14 mouse cellular contexts compared by ENCODE assay signal in genomic region chr11:59222306-59222705, GRCm38 (mm10).
"Had no signal": no experiment of that assay in that cellular context is flagged by ENCODE, and none has a peak within 500 bp of the region (broad histone marks: within the 10 kb centered on the region; RNA-seq: fewer than 3 reads in every experiment).

No protein-coding gene starts in this region.

- H3K9ac ChIP-seq: hindbrain, embryonic 12.5 days; limb, embryonic 15.5 days; lung, embryonic 14.5 days; midbrain, embryonic 12.5 days; neural tube, embryonic 13.5 days; stomach, embryonic 15.5 days had no signal

- H3K4me2 ChIP-seq: hindbrain, embryonic 12.5 days; limb, embryonic 15.5 days; lung, embryonic 14.5 days; midbrain, embryonic 12.5 days; neural tube, embryonic 13.5 days; stomach, embryonic 15.5 days had no signal

- H3K4me3 ChIP-seq: hindbrain, embryonic 12.5 days; limb, embryonic 15.5 days; midbrain, embryonic 12.5 days; neural tube, embryonic 13.5 days; stomach, embryonic 15.5 days had no signal

- DNase-seq: kidney, postnatal 10 days; lung, embryonic 14.5 days; lung, postnatal 10 days; lung, postnatal 4 days; retina, postnatal 1 day; right cerebral cortex, postnatal 4 days; thymus, postnatal 36 days had no signal

- H3K27me3 ChIP-seq: hindbrain, embryonic 12.5 days; limb, embryonic 15.5 days; midbrain, embryonic 12.5 days; neural tube, embryonic 13.5 days; stomach, embryonic 15.5 days had no signal

- ATAC-seq: hindbrain, postnatal 0 days; midbrain, embryonic 16.5 days had no signal

- H3K27ac ChIP-seq: hindbrain, embryonic 12.5 days; hindbrain, postnatal 0 days; limb, embryonic 15.5 days; midbrain, embryonic 12.5 days; neural tube, embryonic 13.5 days; stomach, embryonic 15.5 days had no signal

- H3K9me3 ChIP-seq: hindbrain, embryonic 12.5 days; limb, embryonic 15.5 days; midbrain, embryonic 12.5 days; neural tube, embryonic 13.5 days; stomach, embryonic 15.5 days had no signal
